Mouse (Mus musculus): ENCODE results near the gene Tdrkh.

DNA sequence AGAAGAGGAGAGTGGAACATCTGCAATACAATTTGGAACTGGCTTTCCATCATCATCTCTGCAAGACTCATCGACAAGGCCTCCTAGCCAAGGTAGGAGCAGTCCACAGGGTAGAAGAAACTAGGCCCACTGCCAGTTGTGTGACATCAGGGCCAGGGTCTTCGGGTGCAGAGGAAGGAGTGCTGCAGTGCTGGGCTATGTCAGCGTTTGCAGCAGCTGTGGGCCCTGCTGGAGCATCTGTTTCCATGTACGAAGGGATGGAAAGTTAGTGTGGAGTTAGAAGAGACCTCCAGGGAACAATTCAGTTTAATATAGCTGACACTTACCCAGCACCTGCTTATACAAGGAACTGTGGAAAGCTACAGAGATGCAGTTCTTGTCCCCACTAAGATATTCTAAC lies 20.0 kb upstream of the Tdrkh start:
- no peak for TF ChIP-seq CTCF (IDR thresholded peaks at IDR 0.05; ENCODE audit: extremely low read depth, insufficient read depth, insufficient read length, insufficient replicate concordance)
- no peak for TF ChIP-seq POLR2A (IDR thresholded peaks at IDR 0.05; ENCODE audit: low read depth, low read length)

Data from spleen, adult 2 months (tissue).